Mouse (Mus musculus): Measurements from ENCODE around the gene Mettl27. TPM values are rescaled to one million over a fixed set of nuclear protein-coding genes. Genes with fewer than 3 reads are reported as not detected.
"Not testable (repeated sequence)": the region's sequence is repeated elsewhere in the genome, so short reads cannot be mapped to it uniquely, and the experiment has no call there.

Mettl27 gene
- polyA plus RNA-seq, 1 experiment from 2014 or later = 23.9 TPM

DNA sequence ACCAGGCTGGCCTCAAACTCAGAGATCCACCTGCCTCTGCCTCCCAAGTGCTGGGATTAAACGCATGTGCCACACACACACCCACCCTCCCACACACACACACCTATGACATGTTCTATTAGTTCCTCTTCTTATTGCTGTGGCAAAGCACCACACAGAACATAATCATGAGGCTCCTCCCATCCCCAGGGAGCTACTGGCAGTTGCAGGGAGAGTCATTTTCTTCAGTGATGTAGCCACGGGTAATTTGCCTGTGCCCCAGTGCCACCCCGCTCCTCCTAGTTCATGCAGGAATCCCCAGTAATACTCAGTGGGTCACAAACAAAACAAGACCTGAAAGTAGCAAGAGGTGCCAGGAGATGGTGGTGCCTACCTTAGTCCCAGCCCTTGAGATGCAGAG is 2.5 kb downstream of the Mettl27 start:
- Histone ChIP-seq H3K4me3 (ENCODE audit: low read depth, low read length) (no peak overlapping the region), H3K36me3 (ENCODE audit: insufficient read depth) (no peaks in the 10 kb centered on the region), H3K27me3 (ENCODE audit: insufficient read depth, low read length) (no peaks in the 10 kb centered on the region), H3K4me2 (no peak overlapping the region), H3K9ac (no peak overlapping the region), H3K9me3 (ENCODE audit: low read depth, low read length) (no peaks in the 10 kb centered on the region), H3K4me1 (ENCODE audit: insufficient read depth) (no peaks in the 10 kb centered on the region), H3K27ac (ENCODE audit: low read depth) (no peak overlapping the region)
- TF ChIP-seq CTCF (IDR thresholded peaks at IDR 0.05; ENCODE audit: low read depth) = no peak
- ATAC-seq (ENCODE audit: insufficient read depth) (no peak), DNase-seq (no peak)
- 86% methylated on average over 3 of the region's 3 CpGs for WGBS

- Histone ChIP-seq H3K27me3 (ENCODE audit: insufficient read depth, low read length) (no peaks in the 10 kb centered on the region), H3K36me3 (ENCODE audit: insufficient read depth) (0 out of 2 replicates have a peak, but pooled peaks cover under 1% of the 10 kb centered on the region), H3K4me2 (no peak overlapping the region), H3K9ac (no peak overlapping the region), H3K4me3 (ENCODE audit: low read depth, low read length) (no peak overlapping the region), H3K9me3 (ENCODE audit: low read depth, low read length) (no peaks in the 10 kb centered on the region), H3K4me1 (ENCODE audit: insufficient read depth) (no peaks in the 10 kb centered on the region), H3K27ac (ENCODE audit: low read depth) (no peak overlapping the region)
- ATAC-seq (ENCODE audit: insufficient read depth) = no peak
- no peak for DNase-seq
- 87% methylated on average over 6 of the region's 6 CpGs for whole genome bisulfite sequencing
- TF ChIP-seq CTCF (IDR thresholded peaks at IDR 0.05; ENCODE audit: low read depth) = no peak
Measured at GRCm38 (mm10) chr5:134936051-134936450, 3.9 kb downstream of the Mettl27 start.

DNA sequence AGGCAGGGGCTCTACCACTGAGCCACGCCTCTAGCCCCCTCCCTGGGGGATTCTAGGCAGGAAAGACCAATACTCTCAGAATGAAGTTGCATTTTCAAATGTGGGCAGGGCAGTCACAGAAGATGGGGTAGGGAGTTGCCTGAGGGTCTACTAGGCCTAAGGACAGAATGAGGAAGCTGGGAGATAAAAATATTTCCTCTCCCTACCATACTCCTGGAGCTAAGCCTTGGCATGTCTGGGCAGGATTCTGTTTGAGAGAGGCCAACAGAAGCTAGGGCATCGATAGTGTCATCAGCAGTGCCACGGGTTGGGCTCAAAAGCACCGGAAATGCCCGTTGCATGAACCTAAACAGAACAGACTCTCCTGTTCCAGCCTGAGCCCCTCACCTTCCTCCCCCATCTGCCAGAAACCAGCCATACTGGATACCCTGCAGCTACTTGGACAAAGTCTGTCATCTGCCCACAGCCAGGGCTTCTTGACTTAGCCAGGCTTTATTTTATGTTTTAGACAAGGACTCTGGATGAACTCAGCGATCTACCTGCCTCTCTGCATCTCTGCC is 4.5 kb downstream of the Mettl27 start:
- ATAC-seq (ENCODE audit: insufficient read depth) = no peak
- no peak for TF ChIP-seq CTCF (IDR thresholded peaks at IDR 0.05; ENCODE audit: low read depth)
- 81% methylated on average over 6 of the region's 6 CpGs for WGBS
- Histone ChIP-seq H3K4me3 (ENCODE audit: low read depth, low read length) (no peak overlapping the region), H3K27me3 (ENCODE audit: insufficient read depth, low read length) (no peaks in the 10 kb centered on the region), H3K4me1 (ENCODE audit: insufficient read depth) (no peaks in the 10 kb centered on the region), H3K9me3 (ENCODE audit: low read depth, low read length) (no peaks in the 10 kb centered on the region), H3K9ac (no peak overlapping the region), H3K27ac (ENCODE audit: low read depth) (no peak overlapping the region), H3K36me3 (ENCODE audit: insufficient read depth) (0 out of 2 replicates have a peak, but pooled peaks cover 3% of the 10 kb centered on the region), H3K4me2 (no peak overlapping the region)
- DNase-seq = no peak

GRCm38 (mm10) chr5:134939069-134939468 is 6.9 kb downstream of the Mettl27 start:
- Histone ChIP-seq H3K9ac (no peak overlapping the region), H3K4me3 (ENCODE audit: low read depth, low read length) (no peak overlapping the region), H3K36me3 (ENCODE audit: insufficient read depth) (0 out of 2 replicates have a peak, but pooled peaks cover 3% of the 10 kb centered on the region), H3K27ac (ENCODE audit: low read depth) (no peak overlapping the region), H3K9me3 (ENCODE audit: low read depth, low read length) (no peaks in the 10 kb centered on the region), H3K27me3 (ENCODE audit: insufficient read depth, low read length) (no peaks in the 10 kb centered on the region), H3K4me1 (ENCODE audit: insufficient read depth) (no peaks in the 10 kb centered on the region), H3K4me2 (no peak overlapping the region)
- DNase-seq (no peak), ATAC-seq (ENCODE audit: insufficient read depth) (no peak)
- TF ChIP-seq CTCF (IDR thresholded peaks at IDR 0.05; ENCODE audit: low read depth) = no peak
- 61% methylated on average over 3 of the region's 3 CpGs for WGBS

- H3K27ac ChIP-seq (ENCODE audit: low read depth); H3K36me3 ChIP-seq (ENCODE audit: insufficient read depth); ATAC-seq (ENCODE audit: insufficient read depth); H3K27me3 ChIP-seq (ENCODE audit: insufficient read depth, low read length); H3K4me2 ChIP-seq; H3K9me3 ChIP-seq (ENCODE audit: low read depth, low read length); H3K4me1 ChIP-seq (ENCODE audit: insufficient read depth); DNase-seq; H3K9ac ChIP-seq; H3K4me3 ChIP-seq (ENCODE audit: low read depth, low read length): not testable (repeated sequence)
- 91% methylated on average over 3 of the region's 7 CpGs for whole genome bisulfite sequencing
Measured at GRCm38 (mm10) chr5:134939554-134939953, 7.4 kb downstream of the Mettl27 start.

DNA sequence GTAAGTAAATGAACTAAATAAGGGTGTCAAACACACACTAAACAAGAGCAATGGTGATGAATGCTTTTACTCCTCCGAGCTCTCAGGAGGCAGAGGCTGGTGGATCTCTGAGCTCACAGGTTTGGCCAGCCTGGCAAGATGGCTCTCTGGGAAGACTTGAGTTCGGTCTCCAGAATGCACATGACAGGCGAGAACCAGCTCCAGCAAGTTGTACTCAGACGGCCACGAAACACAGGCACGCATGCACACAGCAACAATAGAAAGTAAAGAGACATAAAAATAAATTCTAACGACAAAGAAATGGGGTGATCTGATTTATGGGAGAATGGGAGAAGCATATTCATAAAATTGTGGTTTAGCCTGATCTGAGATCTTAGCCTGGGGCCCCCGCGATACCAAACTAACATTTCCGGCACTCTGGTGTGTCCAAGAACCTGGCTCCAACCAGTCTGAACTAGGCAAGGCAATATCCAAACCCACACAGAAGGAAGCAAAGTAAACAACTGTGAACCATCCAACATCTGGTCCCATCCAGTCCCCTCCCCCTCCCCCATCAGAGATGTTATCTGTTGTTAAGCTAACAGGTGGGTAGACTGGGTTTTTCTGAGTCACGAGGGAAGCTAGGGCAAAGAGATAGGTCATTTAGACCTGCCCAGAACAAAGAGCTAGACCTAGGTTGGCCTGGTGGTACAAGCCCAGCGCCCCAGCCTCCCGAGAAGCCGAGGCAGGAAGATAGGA is 9.5 kb downstream of the Mettl27 start:
- Histone ChIP-seq H3K27me3 (ENCODE audit: insufficient read depth, low read length) (peaks cover 19% of the 10 kb centered on the region), H3K36me3 (ENCODE audit: insufficient read depth) (0 out of 2 replicates have a peak, but pooled peaks cover 3% of the 10 kb centered on the region), H3K9ac (no peak overlapping the region), H3K9me3 (ENCODE audit: low read depth, low read length) (no peaks in the 10 kb centered on the region), H3K4me2 (no peak overlapping the region), H3K27ac (ENCODE audit: low read depth) (no peak overlapping the region), H3K4me1 (ENCODE audit: insufficient read depth) (no peaks in the 10 kb centered on the region), H3K4me3 (ENCODE audit: low read depth, low read length) (no peak overlapping the region)
- TF ChIP-seq CTCF (IDR thresholded peaks at IDR 0.05; ENCODE audit: low read depth) = no peak
- no peak for ATAC-seq (ENCODE audit: insufficient read depth)
- peak; percentile 19 for DNase-seq
- 63% methylated on average over 14 of the region's 14 CpGs for WGBS

DNA sequence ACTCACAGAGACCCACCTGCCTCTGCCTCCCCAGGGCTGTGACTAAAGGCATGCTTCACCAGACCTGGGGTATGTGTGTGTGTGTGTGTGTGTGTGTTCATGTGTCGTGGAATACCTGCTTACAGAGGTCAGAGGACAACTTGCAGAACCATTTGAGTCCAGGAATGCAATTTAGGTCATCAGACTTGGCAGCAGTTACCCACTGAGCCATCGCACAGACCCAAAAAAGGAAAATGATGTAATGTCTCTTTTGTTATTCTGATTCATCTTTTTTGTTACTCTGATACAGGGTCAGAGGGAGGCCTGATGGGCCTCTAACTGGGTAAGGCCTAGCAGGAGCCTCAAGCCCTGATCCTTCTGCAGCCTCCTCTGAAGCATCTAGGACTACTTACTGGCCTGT is 10.6 kb downstream of the Mettl27 start:
- peaks cover 25% of the 10 kb centered on the region for H3K27me3 ChIP-seq (ENCODE audit: insufficient read depth, low read length)
- 0 out of 2 replicates have a peak, but pooled peaks cover 3% of the 10 kb centered on the region for H3K36me3 ChIP-seq (ENCODE audit: insufficient read depth)
- ATAC-seq (ENCODE audit: insufficient read depth) (no peak), DNase-seq (no peak)
- H3K9ac ChIP-seq = no peak overlapping the region
- WGBS = 71% methylated on average over 2 of the region's 2 CpGs
- no peak overlapping the region for H3K27ac ChIP-seq (ENCODE audit: low read depth)
- no peak overlapping the region for H3K4me3 ChIP-seq (ENCODE audit: low read depth, low read length)
- H3K4me1 ChIP-seq (ENCODE audit: insufficient read depth) = peaks cover 8% of the 10 kb centered on the region
- TF ChIP-seq CTCF (IDR thresholded peaks at IDR 0.05; ENCODE audit: low read depth) = no peak
- no peaks in the 10 kb centered on the region for H3K9me3 ChIP-seq (ENCODE audit: low read depth, low read length)
- no peak overlapping the region for H3K4me2 ChIP-seq

Measured in lung, embryonic 14.5 days (tissue).